Mouse (Mus musculus): ENCODE measurements around the gene Cd28.

Gene Cd28

GRCm38 (mm10) chr1:60750201-60750765 is 33.7 kb downstream of the Cd28 start:
- DNase-seq (ENCODE audit: low read depth, low spot score): no peak

- no peak for DNase-seq (ENCODE audit: low read depth, low spot score)
These were observed 34.4 kb downstream of the Cd28 start for GRCm38 (mm10) chr1:60751011-60751410.

DNA sequence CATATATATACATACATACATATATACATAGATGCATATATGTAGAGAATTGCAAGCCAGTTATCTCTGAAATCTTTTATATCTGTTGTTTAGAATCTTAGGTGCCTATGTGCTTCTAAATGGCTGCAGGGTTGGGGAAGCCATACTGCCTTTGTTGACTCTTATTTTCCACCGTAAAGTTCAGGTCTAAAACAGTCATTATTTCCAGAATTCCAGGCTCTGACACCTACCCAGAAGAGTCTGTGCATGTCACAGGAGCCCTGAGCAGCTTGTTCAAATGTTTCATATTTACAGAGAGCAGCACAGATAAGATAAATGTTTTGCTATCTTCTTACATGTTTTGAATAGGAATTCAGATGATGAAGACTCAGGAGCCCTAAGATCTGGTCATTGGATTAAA is 36.4 kb downstream of the Cd28 start:
- no peak for DNase-seq (ENCODE audit: low read depth, low spot score)

DNA sequence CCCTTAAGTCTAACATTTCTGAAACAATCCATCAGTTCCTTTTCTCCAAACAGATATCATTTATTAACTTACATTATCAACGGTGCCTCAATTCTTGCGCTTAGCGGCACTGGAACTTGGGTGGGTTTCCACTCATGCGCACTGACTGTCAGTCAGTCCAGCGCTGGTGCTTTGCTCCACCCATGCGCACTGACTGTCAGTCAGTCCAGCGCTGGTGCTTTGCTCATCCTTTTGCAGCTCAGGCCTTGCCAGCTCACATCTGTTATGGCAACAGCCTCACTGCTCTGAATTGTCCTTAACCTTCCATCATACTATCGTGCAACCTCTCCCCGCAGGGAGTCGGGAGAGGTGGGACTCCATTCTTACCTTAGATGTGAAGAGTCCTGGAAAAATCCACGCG is 37.4 kb downstream of the Cd28 start:
- DNase-seq (ENCODE audit: low read depth, low spot score): no peak

DNA sequence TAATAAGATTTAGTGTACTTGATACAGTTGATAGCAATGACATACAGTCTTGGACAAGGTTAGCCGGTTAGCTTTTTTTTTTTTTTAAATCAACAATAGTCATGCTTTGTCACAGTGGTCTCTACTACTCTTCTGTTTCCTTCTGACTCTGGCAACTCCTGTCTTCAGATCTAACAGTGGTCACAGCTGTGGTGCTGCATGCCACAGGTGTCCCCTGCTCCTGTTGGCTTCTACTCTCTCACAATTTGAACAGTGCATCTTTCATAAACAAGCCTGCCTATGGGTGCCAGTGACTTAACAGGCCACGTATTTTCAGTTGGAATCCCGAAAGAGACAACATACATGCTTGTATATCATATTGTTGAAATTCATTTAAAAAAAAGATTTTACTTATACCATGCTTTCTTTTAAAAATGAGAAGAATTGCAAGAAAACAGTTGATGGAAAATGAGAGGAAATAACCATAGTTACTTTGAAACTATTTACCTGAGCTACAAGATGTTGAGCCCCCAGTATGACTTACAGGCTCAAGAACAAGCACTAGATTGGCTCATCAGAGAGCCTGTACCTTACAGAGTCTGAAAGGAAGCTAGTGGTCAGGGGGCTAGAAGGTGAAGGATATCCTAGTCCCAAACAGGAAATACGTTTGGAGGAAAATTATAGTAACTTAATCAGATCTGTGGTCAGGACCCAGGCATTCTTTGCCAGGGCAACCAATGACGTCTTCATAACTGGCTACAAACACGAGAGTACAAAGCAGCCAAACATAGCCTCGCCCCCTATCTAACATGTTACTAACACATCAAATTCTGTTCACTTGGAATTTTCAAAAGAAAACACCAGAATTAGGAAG is 39.0 kb downstream of the Cd28 start:
- no peak for DNase-seq (ENCODE audit: low read depth, low spot score)

- no peak for DNase-seq (ENCODE audit: low read depth, low spot score)
These were observed 41.0 kb downstream of the Cd28 start for GRCm38 (mm10) chr1:60757631-60758030.

DNA sequence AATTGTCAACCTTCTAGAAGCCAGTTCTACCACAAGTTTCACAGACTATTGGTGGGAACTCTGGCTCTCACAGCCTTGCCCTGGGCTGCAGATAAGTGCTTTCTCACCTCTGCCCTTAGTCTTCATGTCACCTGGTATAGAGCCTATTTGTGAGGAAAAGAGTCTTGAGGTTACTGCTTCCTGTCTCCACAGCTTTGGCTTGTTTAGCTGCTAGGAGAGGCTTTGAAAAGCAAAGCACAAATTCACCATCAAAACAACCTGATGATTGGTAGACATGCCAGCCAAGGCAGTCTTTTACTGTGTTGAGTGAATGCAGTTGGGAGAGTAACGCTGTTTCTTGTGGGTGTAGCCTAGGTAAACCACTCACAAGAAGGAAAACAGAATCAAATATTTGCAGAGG is 41.6 kb downstream of the Cd28 start:
- DNase-seq (ENCODE audit: low read depth, low spot score): no peak

DNA sequence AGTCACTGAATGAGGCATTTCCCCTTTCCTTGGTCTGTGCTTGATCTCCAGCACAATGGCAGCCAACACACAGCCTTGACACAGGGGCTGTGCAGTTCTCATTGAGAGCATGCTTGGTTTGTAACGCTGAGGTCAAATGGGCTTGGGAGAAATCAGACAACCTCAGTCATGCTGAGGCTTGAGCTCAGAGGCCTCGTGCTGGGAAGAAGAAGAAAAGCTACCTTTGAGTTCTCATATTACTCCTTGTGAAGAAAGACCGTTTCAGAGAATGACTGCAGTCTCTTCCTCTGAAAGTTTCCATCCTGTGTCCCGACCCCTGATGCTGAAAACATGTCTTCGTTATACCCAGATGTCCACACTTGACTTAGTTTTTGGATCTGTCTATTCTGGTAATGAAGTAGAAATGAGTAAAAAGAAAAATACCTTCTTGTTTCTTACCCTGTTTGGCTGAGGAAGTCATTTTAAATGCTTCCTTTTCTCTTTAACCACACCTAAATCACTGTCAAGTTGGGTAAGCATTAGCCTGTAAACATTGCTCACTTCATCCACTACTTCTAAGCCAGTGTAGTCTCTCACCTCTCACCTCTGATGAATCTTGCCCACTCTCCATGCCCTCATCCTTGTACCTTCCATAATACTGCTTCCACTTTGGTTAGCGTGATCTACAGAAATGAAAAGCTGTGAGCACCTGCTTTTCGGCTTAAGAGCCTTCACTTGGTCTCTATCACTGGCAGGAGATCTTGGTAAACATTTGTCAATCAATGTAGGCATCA is 43.1 kb downstream of the Cd28 start:
- no peak for DNase-seq (ENCODE audit: low read depth, low spot score)

DNA sequence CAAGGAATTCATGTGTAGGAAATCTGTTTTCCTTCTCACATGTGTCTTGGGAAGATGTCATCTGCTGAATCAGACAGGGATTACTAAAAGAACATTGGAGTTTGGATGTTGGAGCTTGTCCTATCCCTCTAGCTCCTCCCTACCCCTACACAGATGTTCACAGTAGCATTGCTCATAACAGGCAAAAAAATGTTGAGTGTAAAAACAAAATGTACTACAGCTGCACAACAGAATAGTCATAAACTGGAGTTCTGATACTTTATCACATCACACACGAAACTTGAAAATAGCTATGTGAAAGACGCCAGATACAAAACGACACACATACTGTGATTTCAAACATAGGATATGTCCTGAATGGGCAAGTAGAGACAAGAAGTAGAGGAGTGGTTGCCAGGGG is 43.9 kb downstream of the Cd28 start:
- DNase-seq (ENCODE audit: low read depth, low spot score): no peak

DNA sequence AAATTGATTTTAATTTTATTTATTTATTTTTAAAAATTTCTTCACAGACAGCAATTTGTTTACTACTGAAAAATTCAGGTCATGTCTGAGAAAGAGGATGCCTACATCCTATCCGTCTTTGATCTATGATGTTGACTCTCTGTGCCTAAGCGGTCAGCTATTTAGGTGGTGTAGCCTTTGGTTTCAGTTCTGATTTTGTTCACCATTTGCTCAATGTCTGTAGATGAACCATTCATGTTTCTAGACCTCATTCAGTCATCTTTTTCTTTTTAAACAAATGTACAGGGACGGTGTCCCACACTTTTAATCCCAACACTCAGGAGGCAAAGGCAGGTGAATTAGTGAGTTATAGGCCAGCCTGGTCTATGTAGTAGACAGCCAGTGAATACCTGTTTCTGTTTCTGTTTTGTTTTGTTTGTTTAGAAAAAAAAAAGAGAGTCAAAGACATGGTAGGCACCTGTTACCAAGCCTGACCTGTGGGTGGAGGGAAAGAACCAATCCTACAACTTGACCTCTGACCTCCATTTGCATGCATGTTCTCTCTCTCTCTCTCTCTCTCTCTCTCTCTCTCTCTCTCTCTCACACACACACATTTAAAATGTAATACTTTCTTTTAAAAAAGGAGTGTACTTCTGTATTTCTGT is 45.0 kb downstream of the Cd28 start:
- no peak for DNase-seq (ENCODE audit: low read depth, low spot score)

- no peak for DNase-seq (ENCODE audit: low read depth, low spot score)
These were observed 45.9 kb downstream of the Cd28 start for GRCm38 (mm10) chr1:60762451-60762850.

DNA sequence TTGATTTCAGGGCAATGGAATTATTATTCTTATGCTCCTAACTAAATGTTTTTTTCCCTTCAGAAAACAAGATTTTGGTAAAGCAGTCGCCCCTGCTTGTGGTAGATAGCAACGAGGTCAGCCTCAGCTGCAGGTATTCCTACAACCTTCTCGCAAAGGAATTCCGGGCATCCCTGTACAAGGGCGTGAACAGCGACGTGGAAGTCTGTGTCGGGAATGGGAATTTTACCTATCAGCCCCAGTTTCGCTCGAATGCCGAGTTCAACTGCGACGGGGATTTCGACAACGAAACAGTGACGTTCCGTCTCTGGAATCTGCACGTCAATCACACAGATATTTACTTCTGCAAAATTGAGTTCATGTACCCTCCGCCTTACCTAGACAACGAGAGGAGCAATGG is 46.3 kb downstream of the Cd28 start:
- no peak for DNase-seq (ENCODE audit: low read depth, low spot score)

GRCm38 (mm10) chr1:60771771-60772170 is 55.2 kb downstream of the Cd28 start:
- no peak for DNase-seq (ENCODE audit: low read depth, low spot score)

DNA sequence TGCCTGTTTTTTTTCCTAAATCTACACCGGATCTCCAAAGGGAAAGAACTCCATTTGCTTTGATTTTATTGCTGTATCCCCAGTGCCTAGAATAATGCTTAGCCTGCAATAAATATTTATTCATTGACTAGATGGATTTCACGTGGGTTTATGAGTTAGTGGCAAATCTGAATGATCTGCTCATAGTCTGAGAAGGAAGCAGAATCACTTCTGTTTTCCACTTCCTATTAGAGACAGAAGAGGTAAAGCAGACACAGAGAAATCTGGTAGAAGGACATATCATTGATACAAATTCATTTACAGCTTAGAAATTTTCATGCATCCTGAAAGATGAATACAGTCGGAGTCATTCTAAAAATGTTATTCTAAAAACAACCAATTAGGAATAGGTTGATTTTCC is 56.6 kb downstream of the Cd28 start:
- no peak for DNase-seq (ENCODE audit: low read depth, low spot score)

DNA sequence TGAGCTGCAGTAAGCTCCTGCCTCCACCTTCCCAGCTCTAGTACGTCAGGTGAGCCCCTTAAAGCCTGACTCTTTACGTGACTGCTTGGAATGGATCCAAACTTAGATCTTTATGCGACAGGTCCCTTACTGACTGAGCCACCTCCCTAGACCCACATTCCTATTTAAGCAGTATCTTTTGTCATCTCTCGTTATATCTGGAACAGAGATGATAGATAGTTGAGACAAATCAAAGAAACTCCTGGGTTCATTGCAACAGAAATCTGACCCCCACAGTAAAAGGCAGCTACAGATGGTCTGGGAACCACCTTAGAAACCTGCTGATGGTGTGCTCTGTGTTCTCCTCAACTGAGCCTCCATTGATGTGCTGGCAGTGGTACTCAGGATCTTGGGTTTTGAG is 59.6 kb downstream of the Cd28 start:
- no peak for DNase-seq (ENCODE audit: low read depth, low spot score)

- DNase-seq (ENCODE audit: low read depth, low spot score): no peak
These were observed 60.3 kb downstream of the Cd28 start for GRCm38 (mm10) chr1:60776906-60777305.

DNA sequence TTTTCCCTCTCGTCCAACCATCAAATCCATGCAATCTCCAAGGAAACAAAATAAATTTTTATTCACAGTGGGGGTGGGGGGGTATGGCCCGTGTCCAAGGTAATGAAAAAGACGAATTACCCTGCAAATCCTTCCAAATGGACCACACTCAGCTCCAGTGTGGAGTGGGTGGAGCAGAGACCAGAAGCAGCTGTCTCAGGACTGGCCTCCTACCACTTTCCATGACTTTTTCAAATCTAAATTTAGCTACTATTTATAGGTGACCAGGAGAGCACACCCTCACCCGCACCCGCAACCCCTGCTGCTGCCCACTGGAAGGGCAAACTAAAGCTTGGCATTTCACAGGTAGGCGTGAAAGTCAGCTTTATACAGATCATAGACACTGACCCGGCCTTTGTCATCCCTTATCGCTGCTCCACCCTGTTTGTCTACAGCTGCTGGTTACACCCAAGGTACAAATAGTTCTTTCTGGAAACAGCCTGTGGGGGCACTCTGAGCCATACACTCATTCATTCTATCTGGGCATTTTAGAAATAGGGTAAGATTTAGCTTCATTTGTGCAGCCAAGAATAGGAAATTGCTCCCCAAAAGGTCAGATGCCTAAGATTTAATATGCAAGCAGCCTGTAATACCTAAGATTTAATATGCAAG is 62.0 kb downstream of the Cd28 start:
- DNase-seq (ENCODE audit: low read depth, low spot score): no peak

DNA sequence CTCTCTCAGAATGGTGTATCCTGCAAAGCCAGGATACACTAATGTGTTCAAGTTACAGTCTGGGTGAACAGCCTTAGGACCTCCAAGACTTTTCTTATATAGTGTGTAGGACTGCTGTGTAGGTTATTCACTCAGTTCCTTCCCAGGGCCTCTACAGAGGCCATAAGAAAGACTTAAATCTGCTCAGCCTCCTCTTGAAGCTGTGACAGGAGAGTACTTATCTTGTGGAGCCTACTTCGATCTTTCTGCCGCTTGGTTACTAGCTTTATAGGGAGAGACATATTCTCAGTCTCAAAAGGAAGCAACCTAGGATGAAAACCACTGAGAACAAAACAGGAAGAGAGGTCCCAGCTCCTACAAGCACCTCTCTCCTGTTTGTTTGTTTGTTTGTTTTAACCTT is 62.6 kb downstream of the Cd28 start:
- no peak for DNase-seq (ENCODE audit: low read depth, low spot score)

- DNase-seq (ENCODE audit: low read depth, low spot score): no peak
These were observed 65.1 kb downstream of the Cd28 start for GRCm38 (mm10) chr1:60781666-60782065.

DNA sequence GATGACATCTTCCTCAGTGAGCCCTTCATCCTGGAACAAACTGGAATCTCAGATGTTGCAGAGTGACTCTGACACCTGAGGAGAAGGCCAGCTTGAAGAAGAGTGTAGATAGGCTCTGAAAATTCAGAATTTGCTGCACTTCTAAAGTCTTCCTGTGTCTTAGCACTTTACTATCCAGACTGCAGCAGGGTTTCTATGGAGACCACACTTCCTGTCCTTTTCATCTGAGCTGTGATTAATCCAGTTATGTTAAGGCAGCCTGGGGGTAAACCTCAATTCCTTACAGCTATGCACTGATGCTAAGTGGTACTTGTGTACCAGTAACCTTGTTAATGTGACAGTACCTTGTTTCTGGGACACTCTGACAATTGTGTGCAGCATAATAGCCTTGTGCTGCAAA is 77.1 kb downstream of the Cd28 start:
- no peak for DNase-seq (ENCODE audit: low read depth, low spot score)

DNA sequence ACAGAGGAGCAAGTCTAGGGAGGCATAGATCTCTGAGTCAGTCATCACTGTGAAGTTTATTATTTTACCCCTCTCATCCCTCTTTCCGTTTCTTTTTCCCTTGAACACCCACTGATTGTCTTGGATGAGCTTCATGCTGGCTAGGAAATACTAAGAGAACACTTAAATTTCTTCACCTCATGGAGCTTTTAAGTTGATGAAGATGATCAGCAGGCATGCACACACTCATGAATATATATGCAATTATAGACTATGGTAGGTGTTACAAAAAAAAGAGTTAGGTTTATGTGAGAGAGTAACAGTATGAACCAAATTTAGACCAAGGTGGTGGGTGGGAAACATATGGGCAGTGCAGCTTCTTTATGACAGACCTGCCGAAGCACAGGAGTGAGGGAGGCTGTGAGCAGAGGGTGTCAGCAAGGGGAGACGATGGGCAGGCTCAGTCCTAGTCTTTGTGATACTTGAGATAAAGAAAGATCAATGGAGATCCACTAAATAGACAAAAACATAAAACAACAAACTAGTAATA is 79.1 kb downstream of the Cd28 start:
- no peak for DNase-seq (ENCODE audit: low read depth, low spot score)
